Mouse (Mus musculus): ENCODE measurements around the gene Rpf2. TPM values are rescaled to one million over a fixed set of nuclear protein-coding genes. Genes with fewer than 3 reads are reported as not detected.
A peak's percentile ranks its signal among the peaks of the same experiment; 100 is the strongest.

Gene Rpf2
- 109 and 113 TPM in 2 replicates for polyA plus RNA-seq (2014; fragmentation: Nextera tagmentation; extraction: Ambion mirVana)

GRCm38 (mm10) chr10:40246374-40247165, at the start of gene Rpf2:
Gene Rpf2, minus strand, starts transcription at chr10:40247036.
- peak within 1 kb of the TSS; percentile 85 for H3K4me3 ChIP-seq (ENCODE audit: low read depth, low read length)
- peak within 1 kb of the TSS; percentile 71 for H3K27ac ChIP-seq (ENCODE audit: low read depth, low read length)
- H3K4me1 ChIP-seq (replicated peaks; ENCODE audit: control insufficient read depth, insufficient read depth, low read length), result peaks cover 9% of the 10 kb centered on the region; the same call in 1 of the 2 replicates
- under 1% methylated on average over 54 of the region's 54 CpGs for WGBS
- ATAC-seq (replicated peaks; ENCODE audit: low FRiP score) (peak; percentile 91), DNase-seq (ENCODE audit: low spot score) (peak; percentile 86)
- H3K9me3 ChIP-seq (ENCODE audit: control insufficient read depth, low read length), result no peaks in the 10 kb centered on the region
- no peaks in the 10 kb centered on the region for H3K27me3 ChIP-seq (replicated peaks; ENCODE audit: control insufficient read depth, insufficient read depth, low read length)
- peak within 1 kb of the TSS; percentile 80 for H3K9ac ChIP-seq (ENCODE audit: low read depth, low read length)
- peaks cover 26% of the 10 kb centered on the region; the same call in 1 of the 2 replicates for H3K36me3 ChIP-seq (ENCODE audit: control insufficient read depth, insufficient read depth, low read length)
- H3K4me2 ChIP-seq, result peak within 1 kb of the TSS; percentile 75

GRCm38 (mm10) chr10:40292640-40293039, 45.8 kb upstream of the Rpf2 start:
- DNase-seq (ENCODE audit: low spot score), result no peak

DNA sequence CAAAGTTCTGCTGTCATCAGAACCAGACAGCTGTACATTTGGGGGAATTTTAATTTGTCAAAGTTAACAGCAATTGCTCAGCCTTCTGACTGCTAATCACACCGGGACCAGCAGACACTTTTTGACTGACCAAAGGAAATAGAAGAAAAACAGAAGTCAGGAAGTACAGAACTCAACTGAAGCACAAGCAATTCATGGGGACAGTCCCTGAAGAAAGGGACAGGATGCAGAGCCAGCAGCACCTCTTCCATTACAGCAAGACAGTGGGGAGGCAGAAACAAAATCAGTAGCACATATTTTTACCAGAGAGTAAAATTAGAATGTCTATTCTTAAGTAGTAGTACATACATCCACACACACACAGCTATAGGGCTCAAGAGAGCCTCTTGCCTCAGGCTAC, 39.9 kb upstream of the Rpf2 start:
- Histone ChIP-seq H3K36me3 (ENCODE audit: control insufficient read depth, insufficient read depth, low read length) (peaks cover 29% of the 10 kb centered on the region), H3K27me3 (replicated peaks; ENCODE audit: control insufficient read depth, insufficient read depth, low read length) (no peaks in the 10 kb centered on the region), H3K27ac (ENCODE audit: low read depth, low read length) (no peak overlapping the region), H3K9ac (ENCODE audit: low read depth, low read length) (no peak overlapping the region), H3K4me2 (no peak overlapping the region), H3K9me3 (ENCODE audit: control insufficient read depth, low read length) (no peaks in the 10 kb centered on the region), H3K4me3 (ENCODE audit: low read depth, low read length) (no peak overlapping the region), H3K4me1 (replicated peaks; ENCODE audit: control insufficient read depth, insufficient read depth, low read length) (no peaks in the 10 kb centered on the region)
- DNase-seq (ENCODE audit: low spot score) (no peak), ATAC-seq (replicated peaks; ENCODE audit: low FRiP score) (no peak)
- WGBS, result 74% methylated on average over 1 of the region's 1 CpGs

More at GRCm38 (mm10) chr10:40292640-40293039, 45.8 kb upstream of the Rpf2 start:
- Histone ChIP-seq H3K9ac (ENCODE audit: low read depth, low read length) (no peak overlapping the region), H3K27me3 (replicated peaks; ENCODE audit: control insufficient read depth, insufficient read depth, low read length) (no peaks in the 10 kb centered on the region), H3K36me3 (ENCODE audit: control insufficient read depth, insufficient read depth, low read length) (peaks cover 33% of the 10 kb centered on the region), H3K9me3 (ENCODE audit: control insufficient read depth, low read length) (no peaks in the 10 kb centered on the region), H3K4me1 (replicated peaks; ENCODE audit: control insufficient read depth, insufficient read depth, low read length) (peaks cover 10% of the 10 kb centered on the region), H3K4me3 (ENCODE audit: low read depth, low read length) (no peak overlapping the region), H3K27ac (ENCODE audit: low read depth, low read length) (no peak overlapping the region), H3K4me2 (no peak overlapping the region)
- no peak for ATAC-seq (replicated peaks; ENCODE audit: low FRiP score)
- 83% methylated on average over 6 of the region's 6 CpGs for WGBS

DNA sequence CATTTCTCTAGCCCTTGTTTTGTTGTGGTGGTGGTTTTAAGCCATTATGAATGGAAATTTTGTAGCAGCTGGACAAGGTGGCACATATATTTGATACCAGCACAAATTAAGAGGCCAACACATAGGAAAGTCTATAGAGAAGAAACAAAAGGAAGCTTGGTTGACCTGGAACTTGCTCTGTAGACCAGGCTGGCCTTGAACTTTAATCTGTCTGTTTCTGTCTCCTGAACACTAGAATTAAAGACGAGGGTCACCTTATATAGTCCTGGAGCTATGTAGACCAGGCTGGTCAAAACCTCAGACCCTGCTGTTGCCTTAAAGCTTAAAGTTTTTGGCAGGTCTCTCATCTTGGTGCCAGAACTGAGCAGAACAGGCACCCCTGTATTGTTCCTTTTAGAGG, 38.7 kb upstream of the Rpf2 start:
- H3K4me3 ChIP-seq (ENCODE audit: low read depth, low read length), result no peak overlapping the region
- peaks cover 18% of the 10 kb centered on the region for H3K36me3 ChIP-seq (ENCODE audit: control insufficient read depth, insufficient read depth, low read length)
- H3K4me2 ChIP-seq, result no peak overlapping the region
- no peaks in the 10 kb centered on the region for H3K4me1 ChIP-seq (replicated peaks; ENCODE audit: control insufficient read depth, insufficient read depth, low read length)
- H3K27me3 ChIP-seq (replicated peaks; ENCODE audit: control insufficient read depth, insufficient read depth, low read length), result no peaks in the 10 kb centered on the region
- WGBS, result 76% methylated on average over 1 of the region's 1 CpGs
- no peak overlapping the region for H3K9ac ChIP-seq (ENCODE audit: low read depth, low read length)
- no peaks in the 10 kb centered on the region for H3K9me3 ChIP-seq (ENCODE audit: control insufficient read depth, low read length)
- no peak overlapping the region for H3K27ac ChIP-seq (ENCODE audit: low read depth, low read length)
- DNase-seq (ENCODE audit: low spot score) (no peak), ATAC-seq (replicated peaks; ENCODE audit: low FRiP score) (0 out of 2 replicates have a peak, but pooled peaks have one; percentile 20)

- H3K4me1 ChIP-seq (replicated peaks; ENCODE audit: control insufficient read depth, insufficient read depth, low read length), result no peaks in the 10 kb centered on the region
- H3K27ac ChIP-seq (ENCODE audit: low read depth, low read length), result no peak overlapping the region
- ATAC-seq (replicated peaks; ENCODE audit: low FRiP score), result no peak
- no peaks in the 10 kb centered on the region for H3K9me3 ChIP-seq (ENCODE audit: control insufficient read depth, low read length)
- no peak overlapping the region for H3K9ac ChIP-seq (ENCODE audit: low read depth, low read length)
- H3K4me2 ChIP-seq, result no peak overlapping the region
- no peak for DNase-seq (ENCODE audit: low spot score)
- WGBS, result 80% methylated on average over 3 of the region's 3 CpGs
- H3K27me3 ChIP-seq (replicated peaks; ENCODE audit: control insufficient read depth, insufficient read depth, low read length), result no peaks in the 10 kb centered on the region
- H3K36me3 ChIP-seq (ENCODE audit: control insufficient read depth, insufficient read depth, low read length), result peaks cover 18% of the 10 kb centered on the region
- no peak overlapping the region for H3K4me3 ChIP-seq (ENCODE audit: low read depth, low read length)
Measured at GRCm38 (mm10) chr10:40284997-40285396, 38.2 kb upstream of the Rpf2 start.

- WGBS, result 83% methylated on average over 10 of the region's 10 CpGs
- ATAC-seq (replicated peaks; ENCODE audit: low FRiP score) (no peak), DNase-seq (ENCODE audit: low spot score) (no peak)
- Histone ChIP-seq H3K36me3 (ENCODE audit: control insufficient read depth, insufficient read depth, low read length) (peaks cover 13% of the 10 kb centered on the region), H3K27me3 (replicated peaks; ENCODE audit: control insufficient read depth, insufficient read depth, low read length) (no peaks in the 10 kb centered on the region), H3K9me3 (ENCODE audit: control insufficient read depth, low read length) (no peaks in the 10 kb centered on the region), H3K4me1 (replicated peaks; ENCODE audit: control insufficient read depth, insufficient read depth, low read length) (no peaks in the 10 kb centered on the region), H3K9ac (ENCODE audit: low read depth, low read length) (no peak overlapping the region), H3K27ac (ENCODE audit: low read depth, low read length) (no peak overlapping the region), H3K4me2 (no peak overlapping the region), H3K4me3 (ENCODE audit: low read depth, low read length) (no peak overlapping the region)
Measured at GRCm38 (mm10) chr10:40284179-40284831, 37.5 kb upstream of the Rpf2 start.

DNA sequence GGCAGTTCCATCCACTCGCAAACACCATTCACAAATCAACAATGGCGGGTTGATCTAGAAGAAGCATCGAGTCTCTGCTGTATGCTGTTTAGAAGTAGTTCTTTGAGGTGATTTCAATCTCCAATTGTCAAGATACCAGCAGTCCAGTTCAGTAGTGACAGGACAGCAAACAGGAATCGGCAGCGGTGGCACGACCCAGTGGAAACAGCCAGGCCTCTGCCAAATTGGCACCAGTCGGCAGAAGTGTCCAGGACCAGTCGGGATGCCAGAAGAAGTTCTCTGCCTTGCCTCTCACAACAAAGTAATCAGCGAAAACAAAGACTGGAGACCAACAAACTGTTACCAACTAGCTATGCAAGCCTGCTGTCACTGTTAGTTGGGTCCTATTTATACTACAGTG, 36.8 kb upstream of the Rpf2 start:
- H3K4me3 ChIP-seq (ENCODE audit: low read depth, low read length), result no peak overlapping the region
- no peaks in the 10 kb centered on the region for H3K27me3 ChIP-seq (replicated peaks; ENCODE audit: control insufficient read depth, insufficient read depth, low read length)
- ATAC-seq (replicated peaks; ENCODE audit: low FRiP score), result no peak
- no peaks in the 10 kb centered on the region for H3K4me1 ChIP-seq (replicated peaks; ENCODE audit: control insufficient read depth, insufficient read depth, low read length)
- H3K9me3 ChIP-seq (ENCODE audit: control insufficient read depth, low read length), result no peaks in the 10 kb centered on the region
- no peak overlapping the region for H3K4me2 ChIP-seq
- H3K36me3 ChIP-seq (ENCODE audit: control insufficient read depth, insufficient read depth, low read length), result peaks cover 13% of the 10 kb centered on the region
- WGBS, result 92% methylated on average over 9 of the region's 9 CpGs
- no peak overlapping the region for H3K27ac ChIP-seq (ENCODE audit: low read depth, low read length)
- DNase-seq (ENCODE audit: low spot score), result no peak
- H3K9ac ChIP-seq (ENCODE audit: low read depth, low read length), result no peak overlapping the region

DNA sequence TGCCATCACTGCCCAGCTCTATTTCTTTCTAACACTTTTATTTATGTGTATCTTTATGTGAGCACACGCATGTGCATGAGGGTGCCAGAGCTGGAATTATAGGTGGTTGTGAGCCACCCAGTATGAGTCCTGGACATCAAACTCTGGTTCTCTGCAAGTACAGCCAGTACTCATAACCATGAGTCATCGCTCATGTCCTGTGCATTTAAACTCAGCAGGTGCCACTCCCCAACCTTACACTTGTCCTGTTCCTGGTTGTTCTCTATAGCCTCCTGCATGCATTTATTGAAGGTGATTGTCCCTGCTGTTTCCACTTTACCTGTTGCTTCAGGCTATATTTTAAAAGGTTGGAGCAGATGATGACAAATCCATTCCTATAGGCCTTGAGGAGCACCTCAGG, 34.7 kb upstream of the Rpf2 start:
- ATAC-seq (replicated peaks; ENCODE audit: low FRiP score) (no peak), DNase-seq (ENCODE audit: low spot score) (no peak)
- 85% methylated on average over 2 of the region's 2 CpGs for WGBS
- Histone ChIP-seq H3K9ac (ENCODE audit: low read depth, low read length) (no peak overlapping the region), H3K9me3 (ENCODE audit: control insufficient read depth, low read length) (no peaks in the 10 kb centered on the region), H3K36me3 (ENCODE audit: control insufficient read depth, insufficient read depth, low read length) (peaks cover 10% of the 10 kb centered on the region), H3K4me3 (ENCODE audit: low read depth, low read length) (no peak overlapping the region), H3K27ac (ENCODE audit: low read depth, low read length) (no peak overlapping the region), H3K4me2 (no peak overlapping the region), H3K27me3 (replicated peaks; ENCODE audit: control insufficient read depth, insufficient read depth, low read length) (no peaks in the 10 kb centered on the region), H3K4me1 (replicated peaks; ENCODE audit: control insufficient read depth, insufficient read depth, low read length) (no peaks in the 10 kb centered on the region)
